Mouse (Mus musculus) adrenal gland, postnatal 36 days (tissue): ENCODE measurements at regions not wholly inside any gene's neighbourhood (a gene's known extent, or its start where the extent isn't known, plus 50 kb on each side); places are given as distances from the start of the nearest gene placed in this dataset.

Experiments
- DNase-seq, 2 experiments: peaks; one replicate each; pipeline ENCODE4 v3.0.0; 2021; ENCODE audit warnings: mixed read lengths in 1 of 2

DNA sequence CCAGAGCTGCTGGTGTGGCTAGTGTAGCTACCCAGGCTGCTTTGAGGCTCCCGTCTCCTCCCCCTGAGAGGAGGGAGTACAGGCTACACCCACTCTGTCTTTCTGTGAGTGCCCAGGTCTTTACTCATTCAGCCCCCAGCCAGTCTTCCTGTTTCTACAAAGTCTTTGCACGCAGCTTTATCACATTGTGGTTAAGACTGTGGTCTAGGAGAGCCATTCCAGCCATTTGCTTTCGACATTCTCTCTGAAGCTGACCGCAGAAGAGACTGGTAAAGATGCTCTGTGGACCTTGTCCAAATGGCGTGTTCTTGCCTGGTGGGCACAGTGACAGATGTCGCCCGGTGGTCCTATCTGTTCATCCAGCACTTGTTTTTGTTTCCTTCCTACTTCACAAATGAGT lies 62.0 kb downstream of the Tpra1 start:
- no peak for DNase-seq

DNA sequence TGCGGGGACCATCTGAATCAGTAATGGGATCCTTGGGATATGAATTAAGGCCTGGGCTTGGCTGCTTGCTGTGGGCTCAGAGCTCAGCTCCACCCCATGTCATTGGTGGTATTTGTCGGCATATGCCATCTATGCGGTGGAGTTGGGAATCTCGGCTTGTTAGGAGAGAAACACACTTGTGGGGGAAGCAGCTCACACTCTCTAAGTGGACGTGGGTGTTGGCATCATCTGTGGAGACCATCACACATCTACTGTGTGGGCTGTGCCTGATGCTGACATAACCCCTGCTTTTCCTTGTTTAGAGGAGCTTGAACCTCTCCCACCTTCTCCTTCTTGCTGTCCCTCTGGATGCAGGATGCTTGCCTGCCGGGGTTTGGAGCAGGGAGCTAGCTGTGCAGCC lies 62.9 kb downstream of the Tpra1 start:
- DNase-seq = no peak

DNA sequence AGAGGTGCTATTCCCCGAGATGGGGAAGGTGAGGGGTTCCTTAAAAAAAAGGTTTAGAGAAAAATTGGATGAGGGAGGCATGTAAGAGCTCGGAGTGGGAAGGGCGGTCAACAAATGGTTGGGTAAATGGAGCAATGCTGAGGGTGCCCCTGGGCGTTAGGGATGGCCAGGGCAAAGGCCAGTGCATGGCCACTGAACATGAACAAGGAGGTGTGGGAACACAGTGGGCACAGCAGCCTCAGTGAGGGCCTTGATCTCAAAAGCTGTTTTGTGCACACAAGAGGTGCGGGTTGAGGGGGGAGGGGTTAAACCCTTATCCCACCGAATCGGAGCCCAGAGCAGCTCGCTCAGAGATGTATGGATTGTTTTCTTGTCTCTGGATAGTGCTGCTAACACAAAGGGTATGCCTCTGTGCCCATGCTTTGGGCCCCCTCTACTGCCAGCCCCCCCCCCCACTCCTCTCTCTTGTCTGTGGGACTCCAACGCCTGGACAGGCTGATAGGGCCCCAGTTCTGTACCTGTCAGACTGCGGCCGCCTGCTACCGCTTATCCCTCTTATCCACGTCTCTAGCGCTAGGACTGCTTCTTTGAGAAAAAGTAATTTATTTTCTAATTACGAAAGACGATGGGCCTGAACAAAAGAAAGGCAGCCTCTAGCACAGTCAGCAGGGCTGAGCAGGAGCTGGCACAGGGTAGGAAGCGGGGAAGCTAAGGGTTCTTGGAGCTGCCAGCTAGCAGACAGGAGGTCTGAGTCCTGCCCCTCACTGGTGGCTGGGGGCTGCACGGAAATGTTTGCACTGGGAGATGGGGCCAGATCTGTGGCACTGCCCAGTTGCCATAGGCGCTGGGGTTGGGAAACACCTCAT lies 63.5 kb downstream of the Tpra1 start:
- no peak for DNase-seq

DNA sequence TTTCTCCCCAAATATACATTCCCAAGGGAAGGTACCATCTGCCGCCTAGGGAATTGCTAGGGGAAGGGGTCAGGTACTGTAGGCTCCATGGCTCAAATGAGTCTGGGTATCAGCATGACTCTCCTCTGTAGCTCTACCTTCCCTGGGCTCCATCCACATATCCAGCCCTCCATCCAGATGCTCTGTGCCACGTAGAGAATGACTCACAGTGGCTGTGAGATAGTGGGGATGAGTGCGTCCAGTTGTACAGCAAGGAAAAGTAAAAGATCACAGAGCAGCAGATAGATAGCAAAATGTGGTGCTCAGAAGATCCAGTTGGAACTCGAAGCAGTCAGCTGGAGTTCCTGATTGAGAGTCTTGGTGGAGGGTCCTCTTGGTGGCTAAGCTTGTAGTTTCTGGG lies 64.5 kb downstream of the Tpra1 start:
- no peak for DNase-seq

DNA sequence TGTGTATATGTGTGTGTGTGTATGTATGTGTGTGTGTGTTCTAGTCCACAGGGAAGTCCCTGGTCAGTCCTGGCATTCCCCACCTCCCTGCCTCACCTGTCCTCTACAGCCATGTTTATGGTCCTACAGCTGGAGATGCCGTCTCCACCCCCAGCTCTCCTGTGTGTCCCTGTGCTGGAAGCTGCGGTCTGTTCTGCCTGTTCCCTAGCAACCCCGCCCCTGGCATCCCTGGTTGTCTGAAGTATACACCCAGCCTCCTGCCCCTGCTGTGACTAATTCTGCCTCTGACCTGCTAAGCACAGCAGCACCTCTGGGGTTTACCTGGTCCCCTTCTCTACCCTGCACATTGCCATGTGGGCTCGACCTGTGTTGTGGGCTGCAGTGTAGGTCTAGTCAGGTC lies 66.8 kb downstream of the Tpra1 start:
- DNase-seq = no peak

DNA sequence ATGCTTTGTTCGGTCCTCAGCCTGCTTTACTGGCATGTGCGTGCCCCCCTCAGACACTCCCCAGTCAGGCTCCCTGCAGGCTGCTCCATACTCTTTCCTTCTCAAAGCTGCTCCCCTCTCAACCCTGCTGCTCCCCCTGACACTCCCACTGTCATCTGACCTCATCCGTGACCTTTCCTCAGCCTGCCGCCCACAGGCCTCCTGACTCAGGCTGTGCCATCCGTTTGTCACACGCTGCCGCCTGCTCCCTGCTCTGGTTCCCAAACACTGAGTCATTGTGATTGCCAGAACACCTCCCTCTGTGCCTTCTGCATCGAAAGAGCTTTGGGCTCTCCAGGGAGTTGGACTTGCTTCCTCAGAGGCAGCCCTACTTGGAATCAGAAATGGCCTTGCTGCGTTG lies 69.7 kb downstream of the Tpra1 start:
- DNase-seq = peak; percentile 84 to 87

DNA sequence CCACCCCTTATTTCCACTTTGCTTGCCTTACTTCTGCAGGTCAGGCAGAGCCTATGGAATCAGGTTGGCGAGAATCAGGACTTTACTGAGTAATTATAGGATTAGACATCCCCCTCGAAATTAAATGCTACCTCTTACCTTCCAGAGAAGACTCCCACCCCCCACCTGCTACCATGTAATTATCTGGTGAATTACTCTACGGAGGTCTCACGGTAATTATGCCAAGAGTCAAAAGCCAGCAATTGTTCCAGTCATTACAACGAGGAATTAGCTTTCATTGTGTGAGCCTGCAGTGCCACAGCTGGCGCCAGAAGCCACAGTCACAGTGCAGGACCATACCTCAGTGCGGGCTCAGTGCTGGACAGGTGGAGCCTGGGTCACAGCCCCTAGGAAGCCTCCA lies 72.4 kb downstream of the Tpra1 start:
- no peak for DNase-seq

DNA sequence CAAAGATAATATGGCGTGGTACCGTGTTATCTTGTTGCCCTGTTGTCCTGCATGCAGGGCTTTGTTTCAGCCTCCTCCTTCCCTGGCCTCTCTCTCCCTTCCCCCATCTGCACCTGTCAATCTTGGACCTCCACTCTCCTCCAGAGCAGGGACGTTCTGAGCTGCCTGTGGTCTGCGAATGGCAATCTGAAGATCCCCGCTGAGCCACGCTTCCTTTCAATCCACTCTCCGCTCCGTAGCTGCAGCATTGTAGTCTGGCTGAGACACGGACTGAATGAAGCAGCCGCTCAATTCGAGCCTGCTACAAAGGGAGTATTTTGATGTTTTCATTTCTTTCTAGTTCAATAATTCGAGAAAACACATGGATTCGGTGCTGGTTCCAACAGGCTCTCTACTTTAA lies 74.5 kb downstream of the Tpra1 start:
- DNase-seq = no peak

DNA sequence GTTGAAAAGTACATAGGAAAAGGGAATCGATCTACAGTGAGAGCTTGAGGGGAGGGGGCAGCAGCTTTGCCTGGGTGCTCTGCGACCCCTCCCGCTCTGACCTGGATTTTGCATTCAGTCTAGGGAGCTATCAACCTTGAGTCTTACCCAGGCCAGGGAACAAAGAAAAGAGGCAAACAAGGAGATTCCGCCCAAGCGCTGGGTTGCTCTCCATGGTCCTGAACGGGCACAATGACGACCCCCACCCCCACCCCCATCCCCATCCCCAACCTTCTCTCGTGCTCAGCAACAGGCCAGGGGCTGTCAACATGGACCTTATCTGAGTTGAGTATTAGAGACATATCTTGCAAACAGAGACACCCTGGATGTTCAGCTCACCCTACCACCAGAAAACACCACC lies 74.9 kb downstream of the Tpra1 start:
- DNase-seq = no peak

DNA sequence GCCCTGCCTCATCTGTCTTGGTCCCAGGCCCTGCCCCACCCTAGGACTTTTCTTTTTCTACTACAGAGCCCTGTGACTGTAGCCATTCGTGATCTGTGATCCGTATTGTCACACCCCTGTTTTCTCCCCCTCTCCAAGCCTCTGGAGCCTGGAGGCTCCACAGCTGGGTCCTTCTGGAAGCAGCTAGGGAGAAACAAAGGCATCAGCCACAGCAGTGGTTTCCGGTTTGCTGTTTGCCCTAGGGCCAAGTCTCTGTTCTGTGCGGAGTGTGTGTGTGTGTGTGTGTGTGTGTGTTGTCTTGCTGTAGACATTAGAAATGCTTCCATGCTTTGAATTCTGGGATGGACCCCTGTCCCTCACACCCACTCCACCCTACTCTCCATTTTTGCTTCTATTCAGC lies 76.9 kb downstream of the Tpra1 start:
- no peak for DNase-seq

DNA sequence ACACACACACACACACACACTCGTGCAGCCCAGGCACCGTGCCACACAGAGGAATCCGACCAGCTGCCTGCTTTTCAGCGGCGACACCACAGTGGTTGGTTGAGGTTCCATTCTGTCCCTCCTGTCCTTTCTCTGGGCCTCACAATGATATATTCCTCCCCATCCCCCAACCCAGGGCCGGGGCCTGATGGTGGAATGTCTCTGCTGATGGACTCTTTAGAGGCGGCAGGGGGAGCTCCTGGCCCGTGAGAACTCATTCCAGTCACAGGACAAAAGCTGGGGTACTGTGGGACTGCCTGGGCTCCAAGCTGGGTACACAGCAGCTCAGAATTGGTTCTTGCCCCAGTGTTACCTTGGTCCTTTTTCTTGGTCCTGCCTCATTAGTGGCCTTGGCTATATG lies 78.1 kb downstream of the Tpra1 start:
- DNase-seq = peak; percentile 62 to 75

DNA sequence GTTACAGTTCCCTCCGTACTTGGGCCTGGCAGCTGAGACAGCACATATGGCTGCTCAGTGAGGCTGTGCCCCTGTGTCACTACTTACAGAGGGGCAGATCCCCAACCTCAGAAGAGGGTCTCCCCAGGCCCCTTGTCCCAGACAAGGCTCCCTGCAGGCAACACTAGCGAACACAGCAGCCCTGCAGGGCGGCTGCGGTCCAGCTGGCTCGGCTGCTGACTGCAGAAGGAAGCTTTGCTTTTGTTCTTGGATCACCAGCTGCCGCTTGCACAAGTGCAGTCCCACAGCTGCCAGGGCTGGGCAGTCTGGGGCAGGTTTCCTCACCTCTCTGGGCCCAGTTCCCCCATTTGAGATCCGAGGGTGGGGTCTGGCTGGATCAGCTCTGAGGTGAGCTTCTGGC lies 79.5 kb downstream of the Tpra1 start:
- peak in 1 of 2 experiments; percentile 37 for DNase-seq

DNA sequence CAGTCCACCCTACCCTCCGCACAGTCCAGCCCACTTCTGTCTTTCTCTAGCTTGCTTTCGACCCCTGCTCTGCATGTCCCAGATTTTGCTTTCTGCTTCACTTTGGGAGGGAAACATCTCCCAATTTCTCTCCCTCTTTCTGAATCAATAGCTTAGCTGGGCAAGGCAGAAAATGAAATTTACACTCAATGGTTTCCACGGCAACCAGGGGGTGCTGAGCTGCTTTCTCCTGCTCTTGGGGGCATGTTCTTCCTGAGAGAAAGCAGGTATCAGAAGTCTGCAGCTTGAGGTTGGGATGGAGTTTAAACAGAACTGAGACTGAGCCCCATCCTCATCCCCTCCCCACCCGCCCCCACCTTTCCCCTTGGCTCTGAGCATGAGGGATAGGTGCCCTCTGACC lies 82.1 kb downstream of the Tpra1 start:
- no peak for DNase-seq

DNA sequence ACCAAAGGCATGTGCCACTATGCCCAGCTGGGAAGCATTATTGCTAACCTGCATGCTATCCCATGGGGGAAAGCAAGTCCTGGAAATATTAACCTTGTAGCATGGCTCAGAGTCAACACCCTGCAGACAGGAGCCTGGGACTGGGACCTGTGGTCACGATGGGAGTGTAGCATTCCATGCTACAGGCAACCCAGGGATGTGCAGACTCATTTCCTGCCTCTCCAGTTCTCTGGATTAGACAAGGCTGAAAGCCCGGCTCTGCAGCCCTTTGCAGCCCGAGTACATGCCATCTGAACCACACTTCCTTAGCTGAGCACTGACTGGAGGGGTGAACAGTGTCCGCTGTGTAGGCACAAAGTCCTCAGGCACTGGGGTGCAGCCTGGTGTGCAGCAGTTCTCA lies 82.8 kb downstream of the Tpra1 start:
- DNase-seq = no peak

DNA sequence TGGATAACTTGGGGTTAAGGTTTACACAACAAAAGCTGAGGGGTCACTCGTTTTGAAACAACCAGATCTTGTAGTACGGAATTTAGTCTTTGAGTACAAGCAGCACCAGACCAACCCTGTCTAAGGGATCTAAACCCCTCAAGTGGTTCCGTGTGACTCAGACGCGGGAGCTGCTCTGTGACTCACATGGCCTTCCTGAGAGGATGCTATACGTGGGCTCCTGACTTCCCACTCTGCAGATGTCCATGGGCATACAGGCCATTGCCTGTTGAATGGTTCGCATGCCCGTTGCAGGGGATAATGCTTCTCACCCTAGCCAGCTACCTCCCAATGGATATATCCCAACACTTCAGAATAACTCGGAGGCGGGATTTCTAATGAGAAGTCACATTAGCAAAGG lies 86.5 kb downstream of the Tpra1 start:
- DNase-seq = no peak

DNA sequence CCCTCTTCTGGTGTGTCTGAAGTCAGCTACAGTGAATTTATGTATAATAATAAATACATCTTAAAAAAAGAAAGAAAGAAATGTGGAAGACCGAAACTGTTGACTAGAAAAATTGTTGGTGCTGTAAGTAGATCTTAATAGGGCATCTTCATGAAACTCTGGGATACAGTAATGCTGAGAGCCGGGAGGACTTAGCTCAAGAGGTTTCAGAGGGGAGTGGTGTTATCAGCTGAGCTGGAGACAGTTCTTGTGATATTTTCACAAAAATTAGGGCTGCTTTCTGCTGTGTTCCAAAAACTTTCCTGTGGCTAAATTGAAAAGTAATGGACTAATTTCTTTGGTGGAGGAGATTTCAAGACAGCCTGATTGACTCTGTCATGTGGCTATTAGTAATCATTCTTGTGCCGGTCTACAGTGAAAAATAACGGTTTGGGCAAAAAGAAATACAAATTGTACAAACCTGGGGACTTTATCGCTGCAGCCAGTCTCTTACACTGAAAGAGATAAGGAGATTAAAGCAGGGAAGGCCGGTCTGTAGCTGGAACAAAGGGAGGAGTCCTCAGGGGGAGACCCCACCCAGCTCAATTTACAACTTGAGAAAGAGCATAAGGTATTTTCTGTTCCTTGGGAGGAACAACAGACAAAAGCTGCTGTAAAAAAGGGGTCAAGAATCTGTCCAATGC lies 87.7 kb downstream of the Tpra1 start:
- DNase-seq = no peak

DNA sequence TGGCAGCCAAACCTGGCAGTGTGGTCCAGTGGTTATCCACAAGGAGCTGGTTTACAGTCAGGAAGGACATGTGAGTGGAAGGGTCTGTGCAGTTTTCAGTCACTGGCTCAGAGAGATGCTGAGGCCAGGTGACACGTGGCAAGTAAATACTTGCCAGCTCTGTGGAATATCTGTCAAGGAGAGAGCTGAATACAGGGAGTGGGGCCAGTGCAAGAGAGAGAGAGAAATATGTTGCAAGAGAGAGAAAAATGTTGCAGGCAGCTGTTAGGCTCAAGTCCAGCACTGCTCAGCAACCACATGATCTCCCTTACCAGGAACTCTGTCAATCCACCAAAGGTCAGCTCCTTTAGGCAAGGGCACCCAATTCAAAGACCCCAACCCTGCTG lies 88.2 kb downstream of the Tpra1 start:
- no peak for DNase-seq

DNA sequence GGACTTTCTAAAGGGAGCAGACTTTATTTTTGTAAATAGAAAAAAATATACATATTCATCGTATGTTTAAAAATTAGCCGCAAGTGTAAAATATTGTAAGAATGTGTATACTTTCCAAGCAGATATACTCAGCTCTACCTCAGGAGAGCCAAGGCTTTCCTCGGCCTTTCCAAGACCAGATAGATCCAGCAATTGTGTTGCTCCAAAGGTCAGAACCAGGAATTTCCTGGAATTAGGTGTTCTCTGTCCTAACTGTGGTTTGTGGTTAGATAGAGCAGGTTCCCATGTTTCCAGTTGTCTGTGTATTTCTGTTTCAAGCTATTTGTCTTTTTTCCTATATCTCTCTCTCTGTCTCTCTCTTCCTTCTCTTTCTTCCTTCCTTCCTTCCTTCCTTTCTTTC lies 93.0 kb downstream of the Tpra1 start:
- DNase-seq = no peak

DNA sequence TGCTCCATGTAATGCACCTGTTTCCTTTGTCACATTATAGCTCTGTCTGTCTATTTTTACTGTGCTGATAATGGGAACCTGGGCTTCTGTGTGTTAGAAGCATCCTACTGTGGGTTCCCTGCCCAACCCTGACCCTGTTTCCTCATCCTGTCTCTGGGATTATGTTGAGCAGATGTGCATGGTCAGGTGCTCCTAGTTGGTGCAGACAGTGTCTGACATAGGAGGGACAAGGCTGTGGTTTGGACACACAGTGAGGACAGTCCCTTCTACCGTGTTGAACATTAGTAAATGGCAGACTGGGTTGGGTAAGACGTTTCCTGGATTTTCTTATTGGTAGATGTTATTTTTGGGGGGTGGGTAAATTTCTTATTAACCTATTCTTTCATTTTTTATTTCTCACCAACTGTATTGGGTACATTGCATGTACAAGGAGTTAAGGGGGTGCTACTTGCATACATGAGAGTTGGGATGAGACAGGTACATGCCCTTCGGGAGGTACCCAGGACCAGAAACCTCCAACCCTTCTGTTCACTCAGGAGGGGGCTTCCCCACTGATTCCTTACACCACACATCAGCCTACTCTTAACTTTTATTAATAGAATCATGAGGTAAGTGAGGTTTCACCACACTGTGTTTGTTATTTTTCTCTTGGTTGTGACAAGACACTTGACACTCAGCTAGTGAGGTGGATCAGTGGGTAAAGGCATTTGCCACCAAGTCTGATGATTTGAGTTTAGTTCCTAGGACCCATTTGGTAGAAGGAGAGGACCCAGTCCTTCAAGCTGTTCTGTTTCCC lies 97.1 kb downstream of the Tpra1 start:
- DNase-seq = no peak

DNA sequence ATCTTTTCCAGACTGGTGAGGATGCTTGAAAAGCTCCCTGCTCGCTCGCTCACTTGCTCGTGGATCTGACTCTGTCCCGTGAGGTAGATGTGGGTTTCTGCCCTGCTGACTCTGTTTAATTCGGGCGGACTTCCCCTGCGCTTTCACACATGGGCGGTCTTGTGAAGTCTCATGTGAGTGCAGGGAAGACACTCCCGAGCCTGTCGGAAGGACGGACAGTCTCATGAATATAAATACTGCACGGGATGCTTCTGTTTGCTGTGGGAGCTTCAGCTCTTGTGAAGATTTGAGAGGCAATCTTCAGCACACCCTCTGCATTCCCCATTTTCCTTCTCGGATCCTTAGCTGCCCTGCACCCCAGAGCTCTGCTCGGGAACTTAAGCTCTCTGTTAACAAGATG lies 98.3 kb downstream of the Tpra1 start:
- no peak for DNase-seq

DNA sequence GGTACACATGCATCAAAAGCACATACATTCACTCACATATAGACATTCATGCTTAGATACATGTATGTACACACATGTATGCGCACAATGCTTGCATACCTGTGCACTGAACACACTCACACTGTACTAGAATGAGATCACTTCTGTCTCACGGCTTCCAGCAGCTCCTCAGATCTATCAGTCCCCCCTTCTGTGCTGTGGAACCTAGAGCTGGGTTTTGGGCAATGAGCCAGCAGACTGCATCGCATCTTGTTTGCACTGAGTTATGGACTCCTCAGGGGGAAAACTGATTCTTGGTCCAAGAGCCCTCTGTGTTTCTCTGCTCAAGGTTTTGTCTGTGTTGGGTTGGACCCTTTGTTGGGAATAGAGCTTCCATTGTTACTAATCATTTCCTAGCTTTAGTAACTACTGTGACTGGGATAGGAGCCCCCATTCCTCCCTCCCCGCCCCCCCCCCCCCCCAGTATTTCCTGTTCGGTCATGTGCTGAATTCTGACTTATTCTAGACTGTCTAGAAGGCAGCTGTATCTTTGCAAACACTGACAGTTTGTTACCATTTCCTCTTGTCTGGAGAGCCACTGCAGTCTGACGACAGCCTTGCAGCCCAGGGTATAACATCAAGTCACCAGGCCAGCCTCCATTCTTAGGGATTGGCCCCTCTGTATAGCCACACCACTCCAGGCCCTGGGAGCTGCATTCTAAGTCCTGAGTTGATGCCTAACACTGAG lies 101.3 kb downstream of the Tpra1 start:
- DNase-seq = no peak

DNA sequence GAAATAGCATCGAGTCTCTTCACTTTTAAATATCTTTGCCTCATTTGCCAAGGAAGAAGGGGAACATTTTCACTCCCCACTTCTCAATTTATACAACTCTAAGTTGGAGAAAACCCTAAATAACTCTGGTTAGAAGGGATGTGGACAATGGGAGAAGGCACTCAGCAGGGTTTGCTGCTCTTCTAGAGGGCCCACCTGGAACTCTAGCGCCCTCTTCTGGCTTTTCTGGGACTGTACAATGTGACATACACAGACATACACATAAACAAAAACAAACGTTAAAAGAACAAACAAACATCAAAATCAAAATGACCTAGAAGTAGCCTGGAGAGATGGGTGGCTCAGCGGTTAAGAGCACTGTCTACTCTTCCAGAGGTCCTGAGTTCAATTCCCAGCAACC lies 103.0 kb downstream of the Tpra1 start:
- DNase-seq = no peak

DNA sequence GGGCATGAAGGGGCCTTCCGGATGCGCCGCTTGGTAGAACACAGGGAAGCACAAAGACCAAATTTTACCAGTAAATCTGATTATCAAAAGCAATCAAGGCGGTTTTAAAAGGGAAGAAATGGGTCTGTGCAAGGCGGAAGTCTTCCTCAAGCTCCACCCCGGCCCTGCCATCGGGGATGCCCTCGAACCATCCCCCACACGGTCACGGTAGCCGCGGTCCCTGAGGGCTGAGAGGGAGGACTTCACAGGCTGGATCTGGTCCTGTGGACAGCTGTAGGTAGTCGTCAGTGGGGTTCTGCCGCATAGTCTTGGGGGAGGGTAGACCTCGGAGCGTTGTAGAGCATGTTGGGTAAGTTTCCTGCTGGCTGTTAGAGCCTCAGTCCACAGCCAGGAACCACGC lies 104.9 kb downstream of the Tpra1 start:
- DNase-seq = no peak
